Comparison of ENCODE assay signal across 11 mouse cellular contexts in genomic region chr7:120189369-120190149, GRCm38 (mm10). TPM values are rescaled to one million over a fixed set of nuclear protein-coding genes. Genes with fewer than 3 reads are reported as not detected.
A peak's percentile ranks its signal among the peaks of the same experiment; 100 is the strongest.
DNase-seq lines count a peak whose midpoint lies in the region; ATAC-seq lines count a peak whose summit lies in the region.
"Had no signal": no experiment of that assay in that cellular context is flagged by ENCODE, and none has a peak within 500 bp of the region (broad histone marks: within the 10 kb centered on the region; RNA-seq: fewer than 3 reads in every experiment).

No protein-coding gene starts in this region.

- peak; percentile 32 for DNase-seq in left cerebral cortex, postnatal 4 days
- DNase-seq in left cerebral cortex, postnatal 14 days (ENCODE audit: low spot score in 2 of 2) = no peak
- DNase-seq in kidney, adult 11 months = peak; percentile 84
- peak; percentile 99 for DNase-seq in large intestine, adult 2 months (ENCODE audit: low read depth, low spot score)
- DNase-seq in gastrocnemius, adult 8-10 months (ENCODE audit: low spot score in 2 of 2) = no peak
- DNase-seq in ovary, postnatal 14 days (ENCODE audit: low spot score) = no peak
- DNase-seq: gastrocnemius, postnatal 25 days; lung, postnatal 4 days had no signal

- 25% methylated on average over 8 of the region's 8 CpGs for WGBS in large intestine, adult 2 months

- ATAC-seq in megakaryocyte, adult 5-6 weeks (ENCODE audit: poor library complexity, severe bottlenecking) = no peak

- intact Hi-C loops in left cerebral cortex, postnatal 4 days (cut with DNase I) = no loop called here
- intact Hi-C loops in left cerebral cortex, postnatal 14 days (cut with DNase I) = no loop called here

RNA-seq across cellular contexts. Expression of gene Crym, which starts 12.4 kb away (rescaled TPM):
- 100 to 1,000 TPM in 1 of 2 experiments, 10 to 100 TPM in 1; 93.0 to 126 TPM for total RNA-seq in left cerebral cortex, postnatal 4 days (2021)
- 100 to 1,000 TPM; 101 to 163 TPM for total RNA-seq in left cerebral cortex, postnatal 14 days (2021)
- 1.8 and 2.8 TPM in 2 replicates for polyA plus RNA-seq in large intestine, adult 2 months (2012; rRNA removed)
- 1 to 10 TPM; 2.8 to 4.6 (median 3.7) TPM for total RNA-seq in gastrocnemius, adult 8-10 months (2022)
- total RNA-seq in megakaryocyte, adult 5-6 weeks (2015) = not detected in 2 replicates
- total RNA-seq in megakaryocyte, adult 5-6 weeks (2017) = not detected in 2 replicates

RNA-seq across cellular contexts. Expression of gene Abca14, which starts 14.2 kb away (rescaled TPM):
- total RNA-seq in left cerebral cortex, postnatal 4 days (2021) = not detected
- under 1 TPM in 1 of 2 experiments, not detected in 1; 0.13 TPM for total RNA-seq in left cerebral cortex, postnatal 14 days (2021)
- polyA plus RNA-seq in large intestine, adult 2 months (2012; rRNA removed) = 0.09 and 0.19 TPM in 2 replicates
- total RNA-seq in gastrocnemius, adult 8-10 months (2022) = not detected
- total RNA-seq in megakaryocyte, adult 5-6 weeks (2015) = not detected in 2 replicates
- total RNA-seq in megakaryocyte, adult 5-6 weeks (2017) = not detected in 2 replicates
- total RNA-seq: gastrocnemius, postnatal 25 days had no signal
- polyA plus RNA-seq: hindbrain, embryonic 12.5 days; thymus, postnatal 0 days had no signal

RNA-seq across cellular contexts. Expression of gene Anks4b, which starts 15.9 kb away (rescaled TPM):
- under 1 TPM; 0.16 to 0.32 TPM for total RNA-seq in left cerebral cortex, postnatal 4 days (2021)
- under 1 TPM; 0.30 to 0.48 TPM for total RNA-seq in left cerebral cortex, postnatal 14 days (2021)
- 19.0 and 30.9 TPM in 2 replicates for polyA plus RNA-seq in large intestine, adult 2 months (2012; rRNA removed)
- under 1 TPM in 2 of 4 experiments, not detected in 2; 0.11 to 0.18 TPM for total RNA-seq in gastrocnemius, adult 8-10 months (2022)
- total RNA-seq in megakaryocyte, adult 5-6 weeks (2015) = not detected in 2 replicates
- total RNA-seq in megakaryocyte, adult 5-6 weeks (2017) = not detected in 2 replicates
- polyA plus RNA-seq: hindbrain, embryonic 12.5 days had no signal

RNA-seq across cellular contexts. Expression of gene Zp2, which starts 44.5 kb away (rescaled TPM):
- total RNA-seq in left cerebral cortex, postnatal 4 days (2021) = under 1 TPM; 0.44 TPM
- under 1 TPM; 0.15 to 0.53 TPM for total RNA-seq in left cerebral cortex, postnatal 14 days (2021)
- 0.04 and 0.10 TPM in 2 replicates for polyA plus RNA-seq in large intestine, adult 2 months (2012; rRNA removed)
- total RNA-seq in gastrocnemius, adult 8-10 months (2022) = under 1 TPM in 3 of 4 experiments, not detected in 1; 0.20 to 0.31 (median 0.29) TPM
- not detected in 2 replicates for total RNA-seq in megakaryocyte, adult 5-6 weeks (2015)
- not detected in 2 replicates for total RNA-seq in megakaryocyte, adult 5-6 weeks (2017)
- polyA plus RNA-seq: hindbrain, embryonic 12.5 days had no signal

Comparison
In these comparisons a context has a peak if more than half of its experiments do, and no peak if none do; other contexts are left out.
1. DNase-seq: peak in left cerebral cortex, postnatal 4 days (single experiment), kidney, adult 11 months (single experiment) and large intestine, adult 2 months (single experiment); none in left cerebral cortex, postnatal 14 days (0 of 2), gastrocnemius, adult 8-10 months (0 of 2) and ovary, postnatal 14 days (single experiment).
2. RNA of gene Crym, which starts 12.4 kb away (total RNA-seq): 101 to 163 TPM in left cerebral cortex, postnatal 14 days and 93.0 to 126 TPM in left cerebral cortex, postnatal 4 days; 2.8 to 4.6 TPM in gastrocnemius, adult 8-10 months and not detected in megakaryocyte, adult 5-6 weeks; every median in the first group is over 10 times any median in the second.